Mouse (Mus musculus): ENCODE measurements around the gene Hps4.
"Not testable (repeated sequence)": the region's sequence is repeated elsewhere in the genome, so short reads cannot be mapped to it uniquely, and the experiment has no call there.

Hps4 gene

DNA sequence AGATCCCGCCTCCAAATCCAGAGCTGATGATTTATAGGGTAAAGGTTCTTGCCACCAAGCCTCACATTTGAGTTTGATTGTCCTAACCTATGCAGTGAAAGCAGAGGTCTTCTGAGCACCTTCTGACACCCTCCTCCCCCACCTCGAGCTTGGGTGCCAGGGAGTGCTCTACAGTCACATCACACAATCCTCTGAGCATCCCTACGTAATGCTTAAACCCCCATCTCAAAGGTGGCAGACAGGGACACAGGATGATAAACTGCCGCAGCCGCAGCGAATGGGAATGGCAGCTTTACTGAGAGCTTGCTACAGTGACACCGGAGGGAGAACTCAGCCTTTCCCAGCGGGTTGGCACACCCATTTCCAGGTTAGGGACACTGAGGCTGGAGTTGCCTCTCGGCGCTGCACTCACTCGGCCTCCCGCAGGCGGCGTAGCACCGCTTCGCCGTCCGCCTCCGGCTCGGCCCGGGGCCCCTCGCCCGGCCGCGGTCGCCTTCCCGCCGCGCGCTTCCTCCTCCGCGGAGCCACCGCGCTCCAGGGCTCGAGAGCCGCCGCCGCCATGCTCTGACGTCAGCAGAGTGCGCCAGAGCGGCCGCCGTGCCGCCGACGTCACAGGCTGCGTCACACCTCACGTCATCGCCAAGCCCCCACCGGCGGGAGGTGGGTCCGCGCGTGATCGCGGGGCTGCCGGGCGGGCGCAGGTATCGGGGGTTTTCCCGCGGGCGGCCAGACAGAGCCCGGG is at the start of gene Hps4, which contains the start of gene Srrd:
TSS of gene Hps4 (plus strand) at position 621 of the 742 bp plus-strand sequence.
TSS of gene Srrd (minus strand) at position 578 of the 742 bp plus-strand sequence.
- peak; percentile 85 to 91 for DNase-seq

DNA sequence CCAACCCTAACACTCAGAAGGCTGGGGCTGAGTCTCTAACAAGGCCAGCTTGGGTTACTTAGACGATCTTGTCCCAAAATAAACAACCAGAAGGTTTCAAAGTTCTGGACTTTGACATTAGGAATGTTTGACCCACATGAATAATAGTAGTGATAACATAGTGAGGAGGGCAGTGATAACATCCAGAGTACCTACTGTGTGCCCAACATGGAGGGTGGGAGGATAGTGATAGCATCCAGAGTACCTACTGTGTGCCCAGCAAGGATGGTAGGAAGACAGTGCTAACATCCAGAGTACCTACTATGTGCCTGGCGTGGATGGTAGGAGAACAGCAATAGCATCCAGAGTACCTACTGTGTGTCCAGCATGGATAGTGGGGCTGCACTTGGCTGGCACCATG is 49.1 kb upstream of the Hps4 start:
- no peak for DNase-seq

DNA sequence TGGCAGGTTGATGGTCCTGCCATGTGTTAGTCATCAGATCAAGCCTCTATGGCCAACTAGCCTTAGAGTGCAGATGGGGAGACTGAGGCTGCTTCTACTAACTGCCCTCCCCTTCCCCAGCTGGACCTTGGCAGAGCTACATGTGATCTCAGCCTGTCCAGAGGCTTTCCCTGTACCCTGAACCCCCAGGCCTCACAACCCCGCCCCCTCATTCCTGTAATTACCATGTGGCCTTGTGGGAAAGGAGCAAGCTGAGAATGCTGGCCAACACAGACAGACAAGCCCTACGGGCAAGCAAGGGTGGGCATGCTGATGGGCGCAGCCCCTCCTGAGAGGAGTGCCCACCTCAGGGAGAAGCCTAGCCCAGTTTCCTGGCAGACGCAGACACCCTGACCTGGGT is 48.2 kb upstream of the Hps4 start:
- DNase-seq = peak in 1 of 2 experiments; percentile 24

DNA sequence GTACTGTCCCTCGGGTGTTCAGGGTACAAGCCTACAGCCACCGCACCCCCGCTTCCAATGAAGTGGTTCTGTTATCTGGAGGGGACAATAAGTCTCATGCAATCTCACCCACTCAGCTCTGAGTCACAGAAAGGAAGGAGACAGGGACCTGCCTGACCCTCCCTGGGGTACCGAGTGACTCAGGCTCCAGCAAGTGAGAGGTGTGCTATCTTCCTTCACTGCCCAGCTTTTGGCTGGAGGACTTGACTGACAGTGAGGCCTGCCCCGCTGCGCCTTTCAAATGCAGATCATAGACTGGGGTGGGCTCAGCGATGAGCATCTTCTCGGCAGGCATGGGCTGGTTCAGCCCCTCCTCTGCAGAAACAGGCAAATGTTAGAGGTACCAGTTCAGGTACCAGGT is 47.7 kb upstream of the Hps4 start:
- no peak for DNase-seq

DNA sequence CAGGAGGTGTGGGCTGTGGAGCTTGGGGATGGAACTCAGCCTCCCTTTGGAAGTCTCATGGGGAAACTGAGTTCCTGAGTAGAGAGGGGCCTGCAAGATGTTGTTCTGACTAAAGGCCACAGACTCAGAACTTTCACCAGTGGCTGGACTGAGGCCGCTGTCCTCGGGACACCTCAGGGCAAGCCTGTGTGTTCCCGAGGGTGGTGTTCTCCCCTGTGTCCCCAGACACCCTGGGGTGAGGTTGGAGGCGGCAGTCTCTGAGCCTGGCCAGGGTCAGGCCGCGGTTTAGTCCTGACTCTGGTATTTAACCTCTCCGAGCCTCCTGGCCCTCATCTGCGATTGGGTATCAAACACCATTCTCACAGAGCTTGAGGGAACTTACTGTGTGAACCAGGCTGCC is 47.3 kb upstream of the Hps4 start:
- no peak for DNase-seq

DNA sequence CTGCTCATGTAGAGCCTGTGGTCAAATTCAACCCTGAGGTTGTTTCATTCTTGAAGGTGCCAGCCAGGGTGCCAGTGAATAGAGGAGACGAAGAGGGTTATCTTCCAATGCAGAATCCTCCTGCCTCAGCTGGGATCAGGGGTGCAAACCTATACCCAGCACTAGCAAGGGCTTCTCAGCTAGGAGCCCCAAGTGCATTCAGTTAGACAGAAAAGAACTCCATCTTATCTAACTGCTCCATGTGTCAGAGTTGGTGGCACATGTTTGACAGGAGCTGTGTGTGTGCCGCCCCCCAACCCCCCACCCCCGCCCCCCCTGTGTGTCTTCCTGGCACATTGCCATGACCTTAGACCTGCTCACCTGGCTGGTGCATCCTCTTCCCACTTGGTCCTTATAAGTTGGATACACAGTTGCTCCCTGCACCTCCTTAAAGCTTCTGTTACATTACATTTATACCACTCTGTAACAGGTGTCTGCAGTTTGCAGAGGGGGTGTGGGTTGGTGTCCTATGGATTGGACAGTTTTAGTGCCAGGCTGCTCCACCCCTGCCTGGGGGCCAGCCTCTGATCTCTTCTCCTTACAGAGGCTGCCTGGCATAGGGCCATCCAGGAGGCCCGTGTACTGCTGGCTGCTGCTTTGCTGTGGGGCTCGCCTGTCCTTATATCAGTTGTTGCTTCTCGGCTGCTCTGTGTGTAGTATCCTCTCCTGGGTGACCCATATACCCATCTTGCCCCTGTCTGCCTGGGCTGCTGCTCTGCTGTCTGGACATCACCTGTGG is 46.3 kb upstream of the Hps4 start:
- peak in 1 of 2 experiments; percentile 37 for DNase-seq

DNA sequence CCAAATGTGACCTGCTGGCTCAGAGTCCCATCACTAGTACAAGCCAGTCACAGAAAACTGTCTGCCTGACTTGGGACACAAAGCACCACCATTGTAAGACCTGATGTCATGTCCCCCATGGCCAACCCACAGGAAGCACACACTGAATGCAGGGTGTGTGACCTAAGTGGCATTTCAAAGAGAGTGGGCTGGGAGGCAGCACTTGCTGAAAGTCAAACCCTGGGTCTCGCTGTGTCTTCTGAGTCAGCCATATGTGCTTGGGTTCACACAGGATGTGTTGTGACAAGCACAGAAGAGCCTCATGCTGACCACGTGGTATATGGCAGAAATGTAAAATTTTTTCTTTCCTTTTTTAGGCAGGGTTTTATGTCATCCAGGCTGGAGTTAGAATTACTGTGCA is 45.6 kb upstream of the Hps4 start:
- DNase-seq = no peak

DNA sequence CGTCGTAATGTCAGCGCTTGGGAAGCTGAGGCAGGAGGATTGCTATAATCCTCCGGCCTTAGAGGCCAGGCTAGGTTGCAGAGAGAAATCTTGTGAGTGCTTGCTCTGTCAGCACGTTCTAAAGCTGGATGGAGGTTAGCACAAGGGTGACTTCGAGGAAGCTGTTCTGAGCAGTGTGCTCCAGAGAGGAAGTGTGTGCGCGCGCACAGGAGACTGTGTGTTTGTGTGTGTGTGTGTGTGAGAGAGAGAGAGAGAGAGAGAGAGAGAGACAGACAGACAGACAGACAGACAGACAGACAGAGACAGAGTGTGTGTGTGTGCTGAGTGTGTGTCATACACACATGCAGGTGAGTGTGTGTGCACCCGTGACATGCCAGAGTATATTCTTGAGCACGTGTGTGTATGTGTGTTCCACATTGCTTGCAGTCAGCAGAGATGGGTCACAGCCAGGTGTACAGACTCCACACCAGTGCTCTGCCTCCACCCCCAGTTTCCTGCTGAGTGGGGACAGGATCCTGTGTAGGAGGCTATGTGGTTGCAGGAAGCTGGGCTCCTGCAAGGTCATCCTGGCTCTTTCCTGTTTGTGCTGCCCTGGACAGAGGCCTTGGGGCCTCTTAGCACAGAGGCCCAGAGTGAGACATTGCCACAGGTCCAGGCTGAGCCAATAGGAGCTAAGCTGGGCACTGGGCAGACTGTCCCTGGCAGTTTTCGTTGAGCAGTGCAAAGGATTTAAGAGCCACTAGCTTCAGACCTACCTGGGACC is 44.5 kb upstream of the Hps4 start:
- peak; percentile 61 to 88 for DNase-seq

DNA sequence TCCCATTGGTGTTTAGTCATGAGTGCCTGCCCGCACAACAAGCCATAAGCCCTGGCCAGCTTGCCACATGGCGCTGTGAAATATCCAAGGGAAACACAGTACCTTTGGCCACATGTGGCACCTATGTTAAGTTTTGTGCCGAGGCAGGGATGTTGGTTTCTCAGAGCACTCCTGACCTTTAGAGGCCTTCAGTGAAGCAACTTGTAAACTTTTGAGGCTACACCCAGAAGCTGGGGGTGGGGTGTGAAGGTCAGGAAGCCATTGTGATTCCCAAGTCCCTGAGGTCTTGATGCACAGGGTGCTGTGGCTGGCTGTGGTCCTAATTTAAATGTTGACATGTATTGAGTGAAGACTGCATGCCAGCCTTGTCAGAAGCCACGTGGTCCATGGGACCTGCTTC is 43.5 kb upstream of the Hps4 start:
- DNase-seq = no peak

DNA sequence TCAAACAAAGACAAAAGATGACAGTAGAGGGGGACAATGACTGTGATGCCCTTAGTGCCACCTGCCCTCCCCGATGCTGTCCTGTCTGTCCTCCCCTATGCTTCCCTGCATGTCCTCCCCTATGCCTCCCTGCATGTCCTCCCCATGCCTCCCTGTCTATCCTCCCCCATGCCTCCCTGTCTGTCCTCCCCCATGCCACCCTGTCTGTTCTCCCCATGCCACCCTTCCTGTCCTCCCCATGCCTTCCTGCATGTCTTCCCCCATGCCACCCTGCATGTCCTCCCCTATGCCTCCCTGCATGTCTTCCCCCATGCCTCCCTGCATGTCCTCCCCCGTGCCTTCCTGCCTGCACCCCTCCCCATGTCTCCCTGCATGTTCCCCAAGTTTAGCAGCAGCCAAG is 42.8 kb upstream of the Hps4 start:
- no peak for DNase-seq

DNA sequence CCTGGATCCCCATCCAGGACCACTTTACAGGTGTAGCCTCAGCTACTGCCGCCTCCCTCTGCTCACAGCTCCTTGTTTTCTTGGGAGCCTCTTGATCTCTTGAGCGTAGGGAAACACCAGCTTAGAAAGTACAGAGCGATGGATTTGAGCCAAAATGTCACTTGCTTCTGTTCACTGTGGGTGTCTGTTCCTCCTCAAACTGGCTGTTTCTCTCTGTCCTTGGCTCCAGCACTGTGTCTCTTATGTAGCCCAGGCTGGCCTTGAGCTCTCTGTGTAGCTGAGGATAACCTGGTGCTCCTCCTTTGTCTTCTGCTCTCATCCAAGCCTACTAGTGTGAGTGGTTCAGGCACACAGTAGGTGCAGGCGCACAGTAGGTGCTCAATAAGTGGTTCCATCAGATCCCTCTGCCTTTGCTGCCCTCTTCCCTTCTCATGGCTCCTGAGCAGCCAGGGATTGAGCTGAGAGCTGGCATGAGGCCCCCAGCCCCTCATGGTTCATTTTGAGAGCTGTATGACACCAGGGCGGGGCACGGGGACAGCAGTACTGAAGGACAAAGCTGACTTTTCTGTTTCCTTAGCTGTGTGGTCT is 42.1 kb upstream of the Hps4 start:
- no peak for DNase-seq

DNA sequence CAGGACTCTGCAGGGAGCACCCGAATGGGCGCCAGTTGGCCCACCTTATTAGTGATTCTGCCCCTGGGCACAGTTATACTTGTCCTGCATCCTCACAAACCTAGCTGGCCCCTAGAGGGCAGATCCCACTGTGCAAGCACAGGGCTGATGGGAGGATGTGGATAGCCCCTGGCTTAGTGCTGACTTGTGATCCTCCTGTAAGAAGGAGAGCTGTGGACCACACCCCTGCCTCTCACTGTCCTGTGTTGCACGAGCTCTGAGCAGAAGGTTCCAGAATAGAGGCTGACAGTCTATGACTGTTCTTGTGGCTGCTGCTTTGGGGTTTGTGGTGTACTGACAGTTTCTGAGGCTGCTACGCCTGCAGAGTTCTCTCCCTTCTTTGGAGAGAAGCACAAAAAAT is 41.2 kb upstream of the Hps4 start:
- DNase-seq = no peak

DNA sequence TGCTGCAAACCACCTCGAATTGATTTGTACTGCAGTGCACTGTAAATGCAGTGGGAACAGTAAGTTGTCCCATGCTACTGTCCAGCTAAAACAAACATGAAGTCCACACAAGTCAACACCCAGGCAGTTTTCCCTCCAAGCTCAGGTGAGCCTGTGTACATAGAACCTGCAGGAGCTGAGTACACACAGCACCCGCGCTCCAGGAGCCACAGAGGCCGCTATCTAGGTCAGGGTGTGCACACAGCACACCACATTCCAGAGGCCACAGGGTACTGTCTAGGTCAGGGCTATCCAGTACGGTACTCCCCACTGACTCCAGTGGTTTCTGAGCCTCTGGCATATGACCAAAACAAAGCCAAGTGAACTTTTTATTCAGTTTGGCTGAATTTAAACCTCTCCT is 40.6 kb upstream of the Hps4 start:
- no peak for DNase-seq

DNA sequence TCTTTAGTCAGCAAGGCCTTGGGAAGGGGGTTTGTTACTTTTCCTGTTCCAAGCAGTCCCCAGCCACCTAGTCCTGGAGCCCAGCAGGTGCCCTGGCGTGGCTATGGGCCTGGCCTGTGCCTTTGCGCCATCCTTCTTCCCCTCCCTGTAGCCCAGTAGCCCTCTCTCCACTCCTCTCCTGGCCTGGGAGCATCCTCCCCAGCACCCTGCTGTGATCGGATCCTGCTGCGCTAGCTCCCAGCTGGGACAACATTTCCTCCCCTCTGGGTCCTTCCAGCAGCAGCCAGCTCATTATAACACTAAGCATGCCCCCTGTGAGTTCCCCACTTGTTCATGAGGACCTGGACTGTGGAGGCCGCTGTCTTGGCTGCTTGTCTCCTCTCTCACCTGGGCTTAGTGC is 37.0 kb upstream of the Hps4 start:
- DNase-seq = no peak

DNA sequence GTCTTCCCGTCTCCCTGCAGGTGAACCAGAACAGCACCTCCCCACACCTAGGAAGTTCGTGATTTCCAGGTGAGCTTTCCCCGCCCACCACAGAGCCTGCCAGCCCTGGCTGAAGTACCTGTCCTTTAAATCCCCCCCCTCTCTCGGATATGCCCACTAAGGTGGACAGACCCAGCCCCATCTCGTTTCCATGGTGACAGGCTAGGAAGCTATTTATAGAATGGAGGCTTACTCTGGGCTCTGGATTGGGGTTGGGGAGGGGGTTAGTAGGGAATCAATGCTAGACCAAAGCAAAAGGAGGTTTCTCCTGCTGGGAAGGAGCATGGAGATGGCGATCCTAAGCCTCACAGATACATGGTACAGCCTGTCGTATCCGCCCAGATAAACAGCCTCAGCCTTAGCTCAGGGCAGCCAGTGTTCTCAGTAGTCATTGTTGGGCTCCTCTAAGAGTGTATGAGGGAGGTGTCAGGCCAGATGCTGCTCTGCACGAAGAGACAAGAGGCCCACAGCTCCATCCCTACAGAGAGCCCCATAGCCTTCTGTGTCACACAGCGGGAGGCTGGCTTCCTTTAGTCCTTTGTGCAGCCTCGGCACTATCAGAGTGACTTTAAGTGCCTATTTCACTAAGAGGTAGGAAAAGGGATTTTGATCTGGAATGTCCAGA is 29.5 kb upstream of the Hps4 start:
- no peak for DNase-seq

DNA sequence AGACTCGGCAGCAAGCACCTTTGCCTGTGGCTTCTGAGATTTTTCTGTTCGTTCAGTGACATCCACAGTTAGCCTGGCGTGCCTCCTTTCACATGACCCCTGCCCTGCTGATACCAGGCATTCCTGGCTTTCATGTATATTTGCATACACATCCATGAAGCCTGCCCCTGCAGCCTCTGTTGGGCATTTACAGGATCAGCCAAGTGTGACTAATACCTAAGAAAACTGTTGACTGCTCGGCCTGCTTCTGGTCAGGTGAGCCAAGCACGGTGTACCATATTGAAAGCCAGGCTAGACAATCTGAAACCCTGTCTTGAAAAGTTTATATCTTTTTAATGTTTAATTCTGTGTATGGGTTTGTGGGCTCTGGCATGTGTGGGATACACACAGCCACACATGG is 26.4 kb upstream of the Hps4 start:
- peak in 1 of 2 experiments; percentile 24 for DNase-seq

DNA sequence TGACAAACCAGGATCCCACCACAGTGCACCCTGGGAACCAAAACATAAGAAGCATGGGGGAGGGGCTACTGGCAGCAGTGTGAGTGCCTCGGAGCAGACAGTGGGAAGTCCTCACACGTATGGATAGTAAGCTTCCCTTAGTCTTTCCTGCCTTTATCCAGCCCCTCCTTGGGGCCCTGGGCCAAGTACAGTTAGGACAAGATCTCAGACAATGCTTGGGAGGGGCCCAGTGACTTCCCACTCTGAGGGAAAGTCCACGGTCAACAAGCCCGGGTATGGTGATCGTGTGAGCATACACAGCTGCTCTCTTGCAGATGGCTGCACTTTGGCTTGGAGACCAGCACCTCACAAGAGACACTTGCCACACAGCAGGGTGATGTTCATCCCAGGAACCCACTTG is 25.6 kb upstream of the Hps4 start:
- DNase-seq = peak; percentile 59 to 83

DNA sequence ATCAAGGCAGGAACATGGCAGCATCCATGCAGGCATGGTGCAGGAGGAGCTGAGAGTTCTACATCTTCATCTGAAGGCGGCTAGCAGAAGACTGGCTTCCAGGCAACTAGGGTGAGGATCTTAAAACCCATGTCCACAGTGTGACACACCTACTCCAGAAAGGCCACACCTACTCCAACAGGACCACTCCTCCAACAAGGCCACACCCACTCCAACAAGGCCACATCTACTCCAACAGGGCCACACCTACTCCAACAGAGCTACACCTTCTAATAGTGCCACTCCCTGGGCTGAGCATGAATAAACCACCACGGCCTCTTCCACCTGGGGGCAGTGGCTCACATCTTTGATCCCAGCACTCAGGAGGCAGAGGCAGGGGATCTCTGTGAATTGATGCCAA is 23.5 kb upstream of the Hps4 start:
- not testable (repeated sequence) for DNase-seq

DNA sequence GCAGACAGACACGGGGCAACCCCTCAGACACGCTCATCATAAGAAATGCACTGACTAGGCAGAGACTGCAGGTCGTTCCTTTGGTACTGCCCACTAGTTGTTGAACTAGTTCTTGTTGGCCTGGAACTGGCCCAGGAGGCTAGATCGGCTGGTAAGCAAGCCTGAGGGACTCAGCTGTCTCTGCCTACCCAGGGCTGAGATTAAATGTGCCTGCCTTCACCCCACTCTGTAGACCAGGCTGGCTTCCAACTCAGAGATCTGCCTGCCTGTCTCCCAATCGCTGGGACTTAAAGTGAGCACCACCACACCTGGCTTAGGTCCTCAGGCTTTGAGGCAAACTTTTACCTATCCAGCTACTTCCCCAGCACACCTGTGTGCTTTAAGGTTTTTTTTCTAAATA is 22.5 kb upstream of the Hps4 start:
- no peak for DNase-seq

DNA sequence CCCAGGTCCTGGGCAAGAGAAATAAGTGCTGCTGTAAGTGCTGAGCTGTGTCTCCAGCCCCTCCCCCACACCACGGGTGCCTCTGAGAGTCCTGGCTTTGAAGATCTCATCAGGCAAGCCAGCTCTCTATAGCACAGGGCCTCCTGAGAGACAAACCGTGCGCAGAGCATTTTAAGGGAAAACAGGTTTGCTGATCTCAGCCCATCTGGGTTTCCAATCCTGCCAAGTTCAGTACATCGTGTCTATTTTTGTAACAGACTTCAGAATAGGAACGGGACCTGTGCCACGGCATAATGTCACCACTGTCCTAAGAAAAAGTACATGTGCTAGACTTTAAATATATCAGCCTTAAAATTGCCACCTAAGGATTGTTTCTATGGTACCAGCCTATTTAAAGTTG is 21.9 kb upstream of the Hps4 start:
- DNase-seq = no peak

DNA sequence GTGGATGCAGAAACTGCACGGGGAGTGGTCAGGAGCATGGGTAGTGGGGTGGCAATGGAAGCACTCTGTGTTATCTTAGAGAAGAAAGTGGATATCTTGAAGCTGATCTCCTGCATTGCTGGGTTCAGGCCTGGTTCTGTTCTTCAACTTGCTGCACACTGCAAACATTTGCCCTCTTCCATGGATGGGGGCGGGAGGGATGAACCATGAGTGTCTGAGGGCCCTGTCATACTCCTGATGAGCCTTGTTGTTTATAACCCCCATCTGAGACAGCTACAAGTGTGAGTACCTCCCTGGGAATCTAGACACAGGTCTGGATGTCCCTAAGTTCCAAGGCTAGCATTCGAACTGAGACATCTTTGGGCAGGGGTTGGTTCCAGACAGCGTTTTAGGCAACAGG is 21.5 kb upstream of the Hps4 start:
- no peak for DNase-seq

DNA sequence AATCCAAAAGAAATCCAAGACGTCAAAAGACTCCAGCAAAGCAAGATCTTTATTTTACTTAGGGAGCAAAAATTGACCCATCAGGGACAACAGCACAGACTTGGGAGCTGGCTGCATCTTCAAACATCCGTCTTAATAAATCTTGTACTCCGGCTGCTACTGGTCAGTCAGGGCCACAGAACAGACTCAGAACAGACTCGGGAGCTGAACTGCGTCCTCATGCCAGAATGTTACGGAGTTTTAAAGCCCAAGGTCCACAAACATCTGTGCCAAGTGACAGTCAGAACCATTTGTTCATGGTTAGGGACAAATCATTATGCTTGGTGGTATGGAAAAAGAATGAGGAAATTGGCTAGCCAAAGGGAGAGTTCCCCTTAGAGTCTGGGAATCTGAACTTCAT is 19.6 kb upstream of the Hps4 start:
- no peak for DNase-seq
